Mouse (Mus musculus) liver, embryonic 14.5 days (tissue): ENCODE measurements around the gene Akap13. TPM values are rescaled to one million over a fixed set of nuclear protein-coding genes. Genes with fewer than 3 reads are reported as not detected.

Experiments
- ATAC-seq: fragments of 200-750 bp; cut with Nextera tagmentation; 2 replicates; pipeline ENCODE4 v1.8.0; 2017; ENCODE audit warnings: moderate number of reproducible peaks, mild to moderate bottlenecking, moderate library complexity; ENCODE audit not compliant: insufficient read depth
- DNase-seq, 3 experiments: peaks; one replicate each; pipeline ENCODE4 v3.0.0-alpha.2; 2012 to 2013; ENCODE audit warnings: low read depth in 3 of 3, low spot score in 3 of 3
- H3K27ac ChIP-seq: fragments of 300-500 bp; sonication (generic); 2 replicates; pipeline ENCODE4 v1.5.1; 2014; ENCODE audit warnings: moderate library complexity, mild to moderate bottlenecking, control low read depth, inconsistent platforms
- H3K27me3 ChIP-seq: fragments of 300-500 bp; sonication (generic); 2 replicates; pipeline ENCODE4 v1.6.1; 2014; ENCODE audit warnings: mild to moderate bottlenecking, low read length, moderate library complexity; ENCODE audit not compliant: control insufficient read depth, insufficient read depth
- H3K36me3 ChIP-seq: fragments of 300-500 bp; sonication (generic); replicated peaks from 2 replicates; pipeline ENCODE4 v1.6.1; 2014; ENCODE audit warnings: low read depth; ENCODE audit not compliant: control insufficient read depth, insufficient read depth
- H3K4me1 ChIP-seq, 2 experiments: fragments of 200-500 bp in 1 of 2; fragments of 300-500 bp in 1 of 2; sonication (generic) in 1 of 2; replicated peaks; 2 replicates each; pipeline ENCODE4 v1.6.1; 2012 to 2014; ENCODE audit warnings: antibody characterized with exemption in 1 of 2, inconsistent platforms in 1 of 2, low read length in 1 of 2; ENCODE audit not compliant: control insufficient read depth in 2 of 2, insufficient read depth in 2 of 2
- H3K4me2 ChIP-seq: fragments of 300-500 bp; sonication (generic); 2 replicates; pipeline ENCODE4 v1.6.1; 2014; ENCODE audit warnings: low read depth, mild to moderate bottlenecking, control low read depth, moderate library complexity
- H3K4me3 ChIP-seq, 2 experiments: fragments of 200-500 bp in 1 of 2; fragments of 300-500 bp in 1 of 2; sonication (generic) in 1 of 2; 2 replicates each; pipeline ENCODE4 v1.5.1; 2012 to 2014; ENCODE audit warnings: low read depth in 2 of 2, low read length in 2 of 2, mild to moderate bottlenecking in 2 of 2, control low read depth in 1 of 2, inconsistent platforms in 1 of 2, moderate library complexity in 1 of 2; ENCODE audit not compliant: insufficient read depth in 1 of 2
- H3K9ac ChIP-seq: fragments of 300-500 bp; sonication (generic); replicated peaks from 2 replicates; pipeline ENCODE4 v1.6.1; 2014; ENCODE audit warnings: mild to moderate bottlenecking, control low read depth, moderate library complexity
- H3K9me3 ChIP-seq: fragments of 300-500 bp; sonication (generic); 2 replicates; pipeline ENCODE4 v1.6.1; 2016; ENCODE audit warnings: low read length, mixed read lengths; ENCODE audit not compliant: control insufficient read depth
- CTCF ChIP-seq: IDR thresholded peaks from 2 replicates; pipeline ENCODE4 v1.5.1; 2016; ENCODE audit warnings: antibody characterized with exemption, low read depth, control low read depth
- EP300 ChIP-seq: IDR thresholded peaks from 2 replicates; pipeline ENCODE4 v1.6.1; 2016; ENCODE audit warnings: antibody characterized with exemption, low read depth
- WGBS: fragments of 180-500 bp; shearing (Covaris S2); extraction: QIAGEN DNeasy Blood & Tissue Kit; methylation state at CpG from one replicate; pipeline ENCODE4 v1.1.7; 2014; ENCODE audit not compliant: insufficient replicate concordance; 5-methylcytosine and 5-hydroxymethylcytosine counted together
- polyA plus RNA-seq, 2 experiments: library from polyadenylated mRNA; depleted of rRNA in 1 of 2; stranded (reverse) in 1 of 2; unstranded in 1 of 2; fragments of >200 nt; fragmentation: Nextera tagmentation in 1 of 2; extraction: Ambion mirVana in 1 of 2; gene quantifications; 2 replicates each; pipeline versions ENCODE4 v1.2.1 to v1.2.3; 2012 to 2014

Gene Akap13
- polyA plus RNA-seq, 2 experiments: 9.0 to 28.1 TPM

- Histone ChIP-seq H3K36me3 (no peaks in the 10 kb centered on the region), H3K27me3 (no peaks in the 10 kb centered on the region), H3K9ac (no peak overlapping the region), H3K4me3 (no peak overlapping the region), H3K27ac (no peak overlapping the region), H3K9me3 (no peaks in the 10 kb centered on the region), H3K4me2 (no peak overlapping the region), H3K4me1 (peaks cover 0 to 2% of the 10 kb centered on the region in 2 experiments; a peak in 2 of 4 replicates)
- DNase-seq: peak in 1 of 3 experiments; percentile 14
- TF ChIP-seq CTCF: no peak
- no peak for TF ChIP-seq EP300
- WGBS: 56% methylated on average over 6 of the region's 6 CpGs
- peak; percentile 60 for ATAC-seq
Measured at GRCm38 (mm10) chr7:75480721-75481426, 25.5 kb downstream of the Akap13 start.

- no peaks in the 10 kb centered on the region for H3K36me3 ChIP-seq
- TF ChIP-seq EP300 (no peak), CTCF (no peak)
- no peak overlapping the region for H3K4me2 ChIP-seq
- ATAC-seq (no peak), DNase-seq (no peak)
- no peak overlapping the region for H3K9ac ChIP-seq
- no peaks in the 10 kb centered on the region for H3K9me3 ChIP-seq
- peaks cover 0 to 2% of the 10 kb centered on the region in 2 experiments; a peak in 2 of 4 replicates for H3K4me1 ChIP-seq
- H3K27ac ChIP-seq: no peak overlapping the region
- no peak overlapping the region for H3K4me3 ChIP-seq
- WGBS: 22% methylated on average over 2 of the region's 2 CpGs
- no peaks in the 10 kb centered on the region for H3K27me3 ChIP-seq
Measured at GRCm38 (mm10) chr7:75486031-75486430, 30.7 kb downstream of the Akap13 start.

GRCm38 (mm10) chr7:75495941-75496441 lies 40.7 kb downstream of the Akap13 start:
- Histone ChIP-seq H3K9ac (no peak overlapping the region), H3K4me2 (no peak overlapping the region), H3K27me3 (no peaks in the 10 kb centered on the region), H3K9me3 (no peaks in the 10 kb centered on the region), H3K36me3 (no peaks in the 10 kb centered on the region), H3K4me1 (peaks cover 0 to 13% of the 10 kb centered on the region in 2 experiments; a peak in 2 of 4 replicates), H3K4me3 (no peak overlapping the region), H3K27ac (no peak overlapping the region)
- TF ChIP-seq EP300 (no peak), CTCF (no peak)
- 64% methylated on average over 3 of the region's 3 CpGs for WGBS
- DNase-seq (no peak), ATAC-seq (no peak)

GRCm38 (mm10) chr7:75498627-75499026 lies 43.3 kb downstream of the Akap13 start:
- Histone ChIP-seq H3K27me3 (no peaks in the 10 kb centered on the region), H3K27ac (no peak overlapping the region), H3K4me1 (peaks cover 0 to 9% of the 10 kb centered on the region in 2 experiments; a peak in 2 of 4 replicates), H3K9me3 (no peaks in the 10 kb centered on the region), H3K9ac (no peak overlapping the region), H3K36me3 (no peaks in the 10 kb centered on the region), H3K4me3 (no peak overlapping the region), H3K4me2 (no peak overlapping the region)
- ATAC-seq: no peak
- WGBS: 62% methylated on average over 5 of the region's 5 CpGs
- TF ChIP-seq CTCF: no peak
- no peak for DNase-seq

GRCm38 (mm10) chr7:75499271-75499670 lies 43.9 kb downstream of the Akap13 start:
- ATAC-seq (no peak), DNase-seq (no peak)
- no peak overlapping the region for H3K9ac ChIP-seq
- TF ChIP-seq CTCF (no peak), EP300 (no peak)
- H3K4me3 ChIP-seq: no peak overlapping the region
- no peak overlapping the region for H3K4me2 ChIP-seq
- H3K27me3 ChIP-seq: no peaks in the 10 kb centered on the region
- H3K36me3 ChIP-seq: no peaks in the 10 kb centered on the region
- H3K27ac ChIP-seq: no peak overlapping the region
- peaks cover 0 to 9% of the 10 kb centered on the region in 2 experiments; a peak in 2 of 4 replicates for H3K4me1 ChIP-seq
- WGBS: 63% methylated on average over 7 of the region's 7 CpGs
- no peaks in the 10 kb centered on the region for H3K9me3 ChIP-seq
